Mouse (Mus musculus) left cerebral cortex, adult 8-10 months (tissue): ENCODE measurements around the gene Npw. TPM values are rescaled to one million over a fixed set of nuclear protein-coding genes. Genes with fewer than 3 reads are reported as not detected.

Experiments used
- DNase-seq, 2 experiments: peaks; one replicate each; pipeline ENCODE4 v3.0.0; 2022; ENCODE audit warnings: low spot score in 2 of 2
- total RNA-seq, 4 experiments: library from RNA; stranded (reverse); gene quantifications; 2 replicates each; pipeline ENCODE4 v1.2.4; 2022

Npw gene
- under 1 TPM in 1 of 4 experiments, not detected in 3; 0.63 TPM for total RNA-seq

- DNase-seq: no peak
These were observed at the start of gene Npw for GRCm38 (mm10) chr17:24658017-24658758. Gene Npw, minus strand, starts transcription at chr17:24658457.

GRCm38 (mm10) chr17:24707801-24708425 lies 49.7 kb upstream of the Npw start:
- DNase-seq: peak in 1 of 2 experiments; percentile 6

DNA sequence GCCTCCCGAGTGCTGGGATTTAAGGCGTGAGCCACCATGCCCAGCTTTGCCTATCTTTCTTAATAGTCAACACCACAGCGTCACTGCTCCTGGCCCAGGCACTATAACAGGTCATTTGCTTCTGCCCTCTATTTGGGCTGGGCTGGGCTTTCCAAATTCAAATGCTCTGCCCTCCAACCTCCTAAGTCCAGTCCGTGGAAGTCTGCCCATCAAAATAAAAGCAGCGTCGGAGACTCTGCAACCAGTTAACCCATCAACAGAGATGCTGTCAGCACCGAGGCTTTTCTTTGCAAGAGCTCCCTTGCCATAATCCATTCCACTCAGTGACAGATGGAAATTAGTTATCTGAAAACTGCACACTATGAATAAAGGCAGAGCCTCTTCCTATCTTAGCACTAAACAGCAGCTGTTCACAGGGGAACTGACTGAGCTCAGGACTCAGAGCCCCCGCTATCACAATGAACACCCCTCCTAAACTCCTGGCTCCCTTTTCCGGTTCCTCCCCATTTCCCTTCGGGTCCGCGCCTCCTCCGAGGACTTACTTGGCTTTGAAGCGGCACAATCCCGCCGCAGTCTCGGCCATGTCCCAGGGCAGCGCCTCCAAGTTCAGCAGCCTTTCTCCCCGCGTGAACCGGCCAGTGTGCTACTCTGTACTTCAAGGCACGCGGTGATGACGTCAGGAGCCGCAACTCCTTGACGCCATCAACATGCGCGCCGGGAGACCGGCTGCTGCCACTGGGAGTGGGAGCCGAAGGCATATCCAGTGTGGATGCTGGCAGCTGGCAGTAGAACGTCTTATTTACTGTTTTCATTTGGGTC lies 48.9 kb upstream of the Npw start, which contains the start of gene Tbl3:
Gene Tbl3 (minus strand): TSS at position 679 of the 819 bp plus-strand sequence.
- DNase-seq: peak; percentile 90 to 98

DNA sequence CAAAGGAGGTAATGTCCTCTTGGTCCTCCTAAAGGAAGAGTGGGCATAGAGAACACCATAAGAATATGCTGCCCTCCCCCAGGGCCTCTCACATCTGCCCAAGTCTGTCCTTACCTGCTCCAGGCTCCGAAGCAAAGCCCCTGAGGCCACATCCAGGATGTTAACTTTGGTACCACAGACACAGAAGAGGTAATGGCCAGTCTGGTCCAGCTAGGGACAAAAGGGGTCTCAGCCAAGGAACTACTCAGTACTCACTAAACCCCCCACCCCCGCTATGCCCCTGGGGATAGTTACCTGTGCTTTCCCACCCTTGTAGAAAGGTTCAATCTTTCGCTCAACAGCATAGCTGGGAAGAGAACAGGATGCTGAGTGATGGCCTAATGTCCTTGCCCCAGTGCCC lies 47.6 kb upstream of the Npw start:
- peak in 1 of 2 experiments; percentile 5 for DNase-seq

DNA sequence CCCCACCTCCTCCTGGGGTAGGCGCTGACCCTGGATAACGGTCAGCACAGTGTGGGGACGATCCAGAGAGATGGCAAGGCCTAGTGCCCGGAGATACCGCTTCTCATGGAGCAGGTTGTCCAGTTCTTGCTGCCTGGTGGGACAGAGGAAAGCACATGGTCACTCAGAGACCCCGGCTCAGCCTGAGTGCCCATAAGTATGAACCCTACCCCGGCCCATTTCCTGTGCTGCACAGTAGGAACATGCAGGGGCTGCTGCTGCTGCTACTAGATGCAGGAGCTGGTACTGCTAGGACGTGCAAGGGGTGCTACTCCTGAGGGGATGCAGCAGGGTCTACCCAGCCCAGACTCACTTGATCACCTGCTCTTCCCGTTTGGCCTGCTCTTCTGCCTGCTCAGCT lies 43.0 kb upstream of the Npw start:
- no peak for DNase-seq

DNA sequence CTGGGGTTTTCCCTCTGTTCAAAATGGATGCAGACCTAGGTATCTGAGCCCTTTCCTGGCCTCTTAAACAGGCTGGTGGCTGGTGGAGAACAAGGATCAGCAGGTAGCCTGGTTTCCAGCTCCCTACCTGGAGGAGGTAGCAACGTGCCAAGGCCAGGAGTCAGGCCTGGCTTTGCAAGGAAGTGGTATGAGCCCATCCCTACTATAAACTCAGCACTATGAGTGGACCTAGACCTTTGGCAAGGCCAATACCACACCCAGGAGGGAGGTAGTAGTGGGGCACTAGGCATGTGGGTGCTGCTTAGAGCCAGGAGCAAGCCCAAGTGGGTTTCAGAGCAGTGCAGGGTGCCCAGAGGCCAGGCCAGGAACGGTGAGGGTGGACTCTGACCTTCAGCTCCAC lies 41.2 kb upstream of the Npw start:
- no peak for DNase-seq

DNA sequence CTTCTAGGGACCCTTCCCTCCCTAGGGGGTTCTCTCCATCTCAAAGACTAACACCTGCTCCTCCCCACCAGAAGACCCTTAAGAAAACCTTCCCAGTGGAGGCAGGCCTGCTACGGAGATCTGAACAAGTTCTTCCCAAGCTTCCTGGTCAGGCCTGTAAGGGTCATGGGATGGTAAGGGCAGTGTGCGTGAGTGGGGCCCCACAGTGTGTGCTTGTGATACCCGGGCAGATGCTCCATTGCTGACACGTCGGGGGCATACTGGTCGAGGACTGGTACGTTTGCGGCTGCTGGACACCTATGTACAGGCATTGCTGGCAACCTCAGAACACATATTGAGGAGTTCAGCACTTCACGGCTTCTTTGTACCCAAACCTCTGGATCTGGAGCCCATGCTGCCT lies 40.5 kb upstream of the Npw start:
- no peak for DNase-seq

- DNase-seq: no peak
These were observed 39.7 kb upstream of the Npw start for GRCm38 (mm10) chr17:24697985-24698384.

DNA sequence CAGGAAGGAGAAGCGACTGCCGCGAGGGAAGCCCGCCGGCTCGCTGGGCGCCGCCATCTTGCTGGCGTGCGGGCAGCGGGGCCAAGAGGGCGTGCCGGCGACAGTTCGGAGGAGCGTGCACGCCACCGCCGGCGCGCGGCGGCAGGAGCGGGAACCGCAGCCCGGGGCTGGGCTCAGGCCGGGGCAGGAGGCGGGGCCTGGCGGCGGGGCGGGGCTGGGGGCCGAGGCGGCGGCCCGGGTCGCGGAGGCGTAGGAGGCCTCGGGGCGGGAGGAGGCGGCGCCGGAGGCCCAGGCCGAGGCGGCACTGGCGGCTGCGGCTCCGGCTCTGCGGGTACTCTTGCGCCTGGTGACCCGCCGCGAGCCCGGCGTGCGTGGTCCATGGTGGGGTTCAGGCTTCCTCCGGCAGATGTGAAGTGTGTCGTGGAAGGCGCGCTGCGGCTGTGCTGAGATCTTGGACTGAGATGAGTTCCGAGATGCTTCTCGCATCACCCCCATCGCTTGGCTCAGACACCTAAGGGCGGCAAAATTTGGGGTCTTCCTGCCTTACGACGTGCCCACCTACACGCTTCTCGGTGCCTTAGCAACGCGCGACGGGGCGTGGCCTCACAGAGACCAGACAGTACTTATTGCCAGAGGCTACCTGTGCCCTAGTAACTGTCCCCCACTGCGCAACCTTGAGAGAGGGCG lies 37.9 kb upstream of the Npw start, which contains the start of the genes Gfer and Noxo1:
Gene Gfer (minus strand): TSS at position 146 of the 687 bp plus-strand sequence.
Gene Noxo1 (plus strand): TSS at position 224 of the 687 bp plus-strand sequence.
- peak; percentile 67 to 76 for DNase-seq

- no peak for DNase-seq
These were observed 37.2 kb upstream of the Npw start for GRCm38 (mm10) chr17:24695326-24696010.

- no peak for DNase-seq
These were observed 34.1 kb upstream of the Npw start for GRCm38 (mm10) chr17:24692385-24692784.

DNA sequence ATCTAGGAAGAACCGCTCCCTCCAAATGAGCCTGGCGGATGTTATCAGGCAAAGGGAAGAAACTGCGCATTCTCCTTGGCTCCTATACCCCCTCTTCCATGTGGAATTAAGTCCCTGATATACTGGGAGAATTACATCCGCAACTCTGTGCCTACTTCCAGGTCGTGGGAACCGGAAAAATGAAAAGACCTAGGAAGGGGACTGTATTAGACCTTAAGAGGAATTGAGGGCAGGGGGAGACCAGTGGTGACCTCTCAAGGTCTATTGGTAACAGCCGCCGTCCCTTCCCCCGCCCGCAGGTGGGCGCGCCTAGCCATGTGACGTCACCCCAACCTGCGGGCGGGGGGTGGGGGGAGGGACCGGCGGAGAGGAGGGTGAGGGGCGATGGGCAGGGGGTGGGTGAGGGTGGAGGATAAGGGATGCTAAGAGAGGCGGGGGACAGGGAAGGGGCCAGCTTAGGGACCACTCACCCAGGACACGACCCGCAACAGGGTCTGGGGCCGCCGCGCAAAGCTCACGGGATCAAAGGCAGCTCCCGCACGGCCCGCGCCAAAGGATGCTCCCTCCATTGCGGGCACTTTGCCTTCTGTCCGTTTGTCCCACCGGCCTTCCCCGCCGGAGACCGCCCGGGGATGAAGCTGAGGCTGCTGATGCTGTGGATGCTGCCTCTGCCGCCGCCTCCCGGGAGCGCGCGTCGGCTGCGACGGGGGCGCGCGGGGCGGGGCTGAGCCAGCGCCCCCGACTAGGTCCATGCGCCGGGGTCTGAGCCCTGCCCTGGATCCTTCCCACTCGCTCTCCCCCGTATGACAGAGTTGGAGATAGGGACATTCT lies 31.2 kb upstream of the Npw start, which contains the start of gene Syngr3:
Gene Syngr3 (minus strand): TSS at position 705 of the 831 bp plus-strand sequence.
- peak; percentile 25 to 53 for DNase-seq

GRCm38 (mm10) chr17:24687599-24687998 lies 29.3 kb upstream of the Npw start:
- DNase-seq: no peak

DNA sequence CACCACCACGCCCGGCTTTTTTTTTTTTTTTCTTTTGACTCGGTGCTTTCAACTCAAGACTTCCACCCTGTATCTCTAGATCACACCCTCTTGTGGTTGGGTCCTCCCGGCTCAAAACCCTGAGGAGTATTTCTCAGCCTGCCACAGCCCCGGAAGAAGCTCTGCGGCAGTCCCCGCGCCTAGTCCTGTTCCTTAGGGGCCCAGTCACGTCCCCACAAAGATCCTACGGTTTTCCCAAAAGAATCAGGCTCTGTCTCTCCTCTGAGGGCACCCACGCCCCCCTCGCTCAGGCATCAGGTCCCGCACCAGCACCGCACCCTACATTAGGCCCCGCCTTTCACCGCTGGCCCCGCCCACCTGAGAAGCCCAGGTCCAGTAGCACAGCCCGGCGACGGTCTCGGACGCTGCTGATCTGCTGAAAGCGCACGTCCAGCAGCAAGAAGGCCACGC lies 28.9 kb upstream of the Npw start:
- no peak for DNase-seq

- DNase-seq: no peak
These were observed 28.3 kb upstream of the Npw start for GRCm38 (mm10) chr17:24686514-24686913.

- no peak for DNase-seq
These were observed 19.3 kb upstream of the Npw start for GRCm38 (mm10) chr17:24677500-24678080.

DNA sequence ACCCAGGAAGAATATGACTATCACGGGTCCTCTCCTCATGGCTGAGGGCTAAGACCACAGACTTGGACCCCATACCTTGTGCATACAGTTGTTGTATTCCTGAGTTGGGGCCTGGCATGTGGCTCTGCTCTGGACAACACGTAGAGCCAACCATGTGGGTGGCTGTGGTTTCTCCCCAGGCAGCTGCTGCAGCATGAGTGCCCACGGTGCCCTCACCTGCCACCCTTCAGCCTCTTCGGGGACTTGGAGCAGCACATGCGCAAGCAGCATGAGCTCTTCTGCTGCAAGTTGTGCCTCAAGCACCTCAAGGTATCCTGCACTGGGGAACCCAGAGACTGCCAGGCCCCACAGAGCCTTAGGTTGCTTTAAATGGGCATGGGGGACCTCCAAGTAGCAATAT lies 18.6 kb upstream of the Npw start:
- DNase-seq: no peak

DNA sequence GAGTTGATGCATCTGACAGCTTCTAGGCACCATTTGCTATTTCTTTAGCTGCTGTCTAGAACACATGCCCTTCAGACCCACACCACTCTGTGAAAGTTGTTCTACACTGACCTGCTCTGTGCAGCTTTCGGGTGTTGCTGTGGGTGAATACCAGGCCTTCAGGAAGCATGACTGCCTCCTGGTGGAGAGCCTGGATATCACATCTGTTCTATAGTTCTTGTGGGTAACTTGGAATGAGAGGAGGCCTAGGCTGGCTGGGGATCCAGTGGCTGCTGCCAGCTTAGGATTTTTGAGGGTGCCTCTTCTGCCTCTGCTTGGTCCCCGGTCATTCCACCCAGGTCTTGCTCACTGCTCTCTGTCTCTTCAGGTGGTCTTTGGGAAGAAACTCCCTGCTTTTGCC lies 17.9 kb upstream of the Npw start:
- DNase-seq: no peak

DNA sequence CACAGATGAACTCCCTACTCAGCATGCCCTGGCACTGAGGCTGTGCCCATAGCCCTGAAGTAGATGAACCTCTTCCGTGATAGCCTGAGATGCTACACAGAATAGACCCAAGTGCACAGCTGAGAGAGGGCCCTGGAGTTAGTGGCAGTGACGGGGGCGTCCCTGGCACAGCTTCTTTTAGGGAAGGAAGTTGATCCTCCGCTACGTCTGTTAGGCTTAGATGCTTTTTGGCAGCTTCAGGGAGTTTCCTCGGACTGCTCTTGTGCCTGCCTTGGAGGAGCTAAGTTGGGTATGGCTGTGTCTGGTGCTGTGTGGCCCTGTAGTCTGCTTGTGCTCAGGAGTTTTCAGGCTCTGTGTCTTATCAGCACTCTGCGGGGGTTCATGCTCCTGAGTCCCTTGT lies 16.0 kb upstream of the Npw start:
- DNase-seq: no peak
